Mouse (Mus musculus): ENCODE measurements at regions not wholly inside any gene's neighbourhood (a gene's known extent, or its start where the extent isn't known, plus 50 kb on each side); places are given as distances from the start of the nearest gene placed in this dataset.
A peak's percentile ranks its signal among the peaks of the same experiment; 100 is the strongest.

GRCm38 (mm10) chr8:6582732-6583131, 1477.6 kb upstream of the Slc10a2 start:
- no peak for DNase-seq (ENCODE audit: low spot score)

DNA sequence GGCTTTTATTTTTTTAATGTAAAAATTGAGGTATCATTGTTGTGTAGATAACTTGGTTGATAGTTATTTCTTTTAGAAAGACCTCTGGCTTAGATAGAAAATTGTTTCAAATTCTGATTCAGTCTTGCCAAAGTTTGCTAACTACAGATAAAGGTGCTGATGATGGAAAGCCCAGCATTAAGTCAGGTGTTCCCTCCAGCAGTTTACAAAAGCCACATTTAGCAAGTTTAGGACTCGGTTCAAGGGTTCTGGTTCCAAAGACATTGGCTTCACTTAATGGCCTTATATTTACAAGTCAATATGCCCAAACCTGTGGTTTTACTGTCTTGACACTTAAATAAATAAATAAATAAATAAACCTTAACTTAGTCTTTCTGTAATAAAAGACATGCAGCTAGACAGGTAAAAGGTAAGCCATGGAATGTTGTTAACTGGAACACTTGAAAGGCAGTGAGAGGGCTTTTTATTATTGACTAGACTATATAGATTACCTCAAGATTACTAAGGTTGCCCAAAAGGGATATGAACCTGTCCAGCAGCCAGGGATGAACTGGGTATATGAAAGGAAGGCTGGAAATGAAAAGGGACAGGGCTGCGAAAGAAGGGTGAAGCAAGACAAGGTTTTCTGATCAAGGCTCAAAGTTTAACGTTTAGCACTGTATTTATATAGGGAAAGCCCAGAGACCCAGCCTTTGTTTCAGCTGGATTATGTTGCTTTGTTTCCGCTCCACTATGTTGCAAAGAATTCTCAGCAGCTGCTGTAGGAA, 1472.9 kb upstream of the Slc10a2 start:
- DNase-seq (ENCODE audit: low spot score) = no peak

DNA sequence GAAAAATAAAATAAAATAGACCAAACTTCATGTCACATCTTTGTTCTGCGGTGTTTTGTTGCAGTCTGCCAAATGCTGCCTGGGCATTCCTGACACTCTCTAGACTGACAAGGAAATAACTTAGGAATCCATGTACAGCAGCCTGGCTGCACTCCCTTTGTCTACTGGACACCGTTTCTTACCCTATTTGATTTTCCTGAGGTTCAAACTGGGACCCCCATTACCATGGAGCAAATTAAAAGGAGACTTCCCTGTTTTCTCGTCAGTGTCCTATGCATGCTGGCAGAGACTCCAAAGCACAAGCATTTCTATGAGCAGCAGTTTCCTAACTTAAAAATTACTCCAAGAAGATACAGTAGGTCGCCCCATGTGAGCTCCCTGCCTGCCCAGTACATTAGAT, 1470.1 kb upstream of the Slc10a2 start:
- DNase-seq (ENCODE audit: low spot score) = no peak

GRCm38 (mm10) chr8:6573492-6573891, 1468.3 kb upstream of the Slc10a2 start:
- no peak for DNase-seq (ENCODE audit: low spot score)

DNA sequence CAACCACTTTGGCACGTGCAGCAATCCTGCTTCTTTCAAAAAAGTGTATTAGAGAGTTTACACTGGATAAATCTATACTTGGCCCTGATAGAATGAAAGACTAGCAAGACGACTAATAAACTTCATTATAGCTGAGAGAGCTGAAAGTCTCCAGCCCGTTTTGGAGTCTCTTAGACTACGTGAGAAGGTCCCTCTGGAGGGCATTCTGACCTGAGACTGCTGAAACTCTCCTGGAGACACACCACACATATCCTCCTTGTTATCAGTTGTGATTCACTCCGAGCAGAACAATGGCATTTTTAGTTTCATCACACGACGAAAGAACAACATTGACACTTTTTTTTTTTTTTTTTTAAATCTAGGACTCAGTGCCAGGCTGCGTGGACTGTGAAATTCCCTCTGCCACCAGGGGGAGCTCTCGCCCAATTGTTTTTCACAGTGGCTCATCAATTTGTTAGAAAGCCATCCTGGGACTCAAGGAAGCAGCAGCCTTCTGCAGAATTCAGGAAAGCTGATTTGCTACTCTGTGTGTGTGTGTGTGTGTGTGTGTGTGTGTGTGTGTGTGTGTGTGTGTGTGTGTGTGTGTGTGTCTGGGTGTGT, 1467.0 kb upstream of the Slc10a2 start:
- peak; percentile 72 for DNase-seq (ENCODE audit: low spot score)

GRCm38 (mm10) chr8:6550965-6551364, 1445.8 kb upstream of the Slc10a2 start:
- no peak for DNase-seq (ENCODE audit: low spot score)

DNA sequence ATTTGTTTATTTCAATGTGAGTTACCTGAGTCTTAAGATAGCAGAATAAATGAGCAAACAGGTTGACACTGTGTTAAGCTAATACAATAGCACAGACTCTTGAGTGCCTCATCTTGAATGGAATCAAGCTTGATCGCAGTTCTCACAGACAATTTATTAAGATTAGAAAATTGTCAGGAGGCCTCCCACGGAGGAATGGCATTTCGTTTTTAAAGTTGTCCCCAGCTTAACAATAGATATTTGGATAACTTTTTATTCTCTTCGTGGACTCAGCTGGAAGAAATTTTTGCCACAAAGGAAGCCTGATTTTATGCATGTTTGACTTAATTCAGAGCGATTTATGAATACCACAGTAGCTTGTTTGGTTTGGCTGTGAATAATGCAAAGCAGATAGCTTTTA, 1422.0 kb upstream of the Slc10a2 start:
- no peak for DNase-seq (ENCODE audit: low spot score)

GRCm38 (mm10) chr8:6515882-6516682, 1410.9 kb upstream of the Slc10a2 start:
- DNase-seq (ENCODE audit: low spot score) = no peak

DNA sequence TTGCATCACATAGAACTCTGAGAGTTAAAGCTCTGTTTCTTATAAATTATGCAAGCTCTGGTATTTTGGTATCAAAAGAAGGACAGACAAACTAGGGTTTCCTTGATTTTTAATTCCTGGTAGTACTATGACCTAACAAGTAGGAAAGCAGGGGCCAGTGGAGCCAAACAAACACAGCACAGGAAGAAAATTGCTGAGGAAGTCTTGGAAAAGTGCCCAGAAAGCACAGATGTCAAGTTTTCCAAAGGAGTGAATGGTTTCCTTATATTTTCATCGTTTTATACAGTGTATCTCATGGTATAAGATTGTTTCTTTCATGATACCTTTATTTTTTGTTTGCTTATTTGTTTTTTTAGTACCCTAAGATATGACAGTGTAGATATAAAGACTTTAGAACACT, 1387.3 kb upstream of the Slc10a2 start:
- DNase-seq (ENCODE audit: low spot score) = no peak

- DNase-seq (ENCODE audit: low spot score) = no peak
Measured at GRCm38 (mm10) chr8:6481966-6482365, 1376.8 kb upstream of the Slc10a2 start.

DNA sequence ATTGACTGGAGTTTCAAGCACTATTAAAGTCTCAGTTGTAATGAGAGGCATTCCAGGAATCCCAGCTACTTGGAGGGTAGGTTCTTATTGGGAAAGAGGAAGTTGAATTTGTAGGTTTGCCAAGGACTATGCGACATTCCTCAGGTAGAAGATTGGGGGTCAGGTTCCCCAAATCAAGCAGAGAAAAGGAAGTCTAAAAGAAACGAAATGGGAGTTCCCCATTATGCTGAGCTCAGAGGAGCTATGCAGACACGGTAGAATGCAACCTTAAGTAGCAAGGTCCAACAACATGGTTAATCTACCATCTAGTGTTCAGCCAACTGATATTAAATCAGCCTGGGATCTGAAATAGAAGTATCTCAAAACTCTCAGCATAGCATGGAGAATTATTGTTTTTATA, 1365.9 kb upstream of the Slc10a2 start:
- no peak for DNase-seq (ENCODE audit: low spot score)

GRCm38 (mm10) chr8:6456553-6457180, 1351.5 kb upstream of the Slc10a2 start:
- DNase-seq (ENCODE audit: low spot score) = no peak

- no peak for DNase-seq (ENCODE audit: low spot score)
Measured at GRCm38 (mm10) chr8:6448301-6448700, 1343.2 kb upstream of the Slc10a2 start.

DNA sequence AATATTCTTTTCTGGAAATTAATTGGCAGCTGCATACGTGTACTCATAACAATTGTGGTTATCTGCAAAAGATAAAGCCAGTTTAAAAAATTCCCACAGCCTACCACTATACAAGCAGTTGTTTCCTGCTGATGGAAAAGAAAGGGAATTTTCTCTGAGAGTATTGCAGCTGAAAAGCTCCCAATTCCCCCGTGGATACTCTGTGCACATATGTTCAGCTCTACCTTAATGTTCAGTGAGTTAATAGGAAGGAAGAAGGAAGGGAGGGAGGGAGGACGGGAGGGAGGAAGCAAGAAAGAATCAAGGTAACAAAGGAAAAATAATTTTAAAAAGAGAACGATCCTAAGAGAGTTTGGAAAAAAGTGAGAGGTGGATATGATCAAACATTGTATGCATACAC, 1333.9 kb upstream of the Slc10a2 start:
- DNase-seq (ENCODE audit: low spot score) = no peak

All from ovary, postnatal 36 days (tissue).